Mouse (Mus musculus): ENCODE data around the gene Nox3. TPM values are rescaled to one million over a fixed set of nuclear protein-coding genes. Genes with fewer than 3 reads are reported as not detected.

Nox3 gene
- not detected in 2 replicates for polyA plus RNA-seq (2012; ENCODE audit: low replicate concordance)

GRCm38 (mm10) chr17:3696161-3696560, at the start of gene Nox3:
Nox3 (minus strand) TSS chr17:3696261.

Other genes with a start within 250 kb of the Nox3 start
- gene Cldn20, start 163.7 kb downstream of the Nox3 start, polyA plus RNA-seq (2012; ENCODE audit: low replicate concordance): not detected in 2 replicates
- 1.2 TPM in 1 of 2 replicates, not detected in the other for gene Tfb1m, start 138.5 kb downstream of the Nox3 start, polyA plus RNA-seq (2012; ENCODE audit: low replicate concordance)

Measured in leukemia stem cell, adult 10-12 weeks (primary cell).